Mouse (Mus musculus) retina, adult 2 months (tissue): ENCODE results near the gene Scaf8.
"Not testable (repeated sequence)": the region's sequence is repeated elsewhere in the genome, so short reads cannot be mapped to it uniquely, and the experiment has no call there.

ENCODE experiments used
- DNase-seq: peaks from one replicate; pipeline ENCODE4 v3.0.0-alpha.2; 2012; ENCODE audit warnings: low read depth, low spot score

Gene Scaf8

GRCm38 (mm10) chr17:3114720-3115379 is at the start of gene Scaf8:
Gene Scaf8, plus strand, starts transcription at chr17:3114972.
- peak; percentile 84 for DNase-seq

- no peak for DNase-seq
Observed at GRCm38 (mm10) chr17:3075166-3075872, 39.5 kb upstream of the Scaf8 start.

- DNase-seq: no peak
Observed at GRCm38 (mm10) chr17:3075873-3076245, 38.9 kb upstream of the Scaf8 start.

- not testable (repeated sequence) for DNase-seq
Observed at GRCm38 (mm10) chr17:3077936-3078335, 36.8 kb upstream of the Scaf8 start.

GRCm38 (mm10) chr17:3080587-3081349 is 34.0 kb upstream of the Scaf8 start:
- DNase-seq: not testable (repeated sequence)

GRCm38 (mm10) chr17:3081512-3082100 is 33.2 kb upstream of the Scaf8 start:
- not testable (repeated sequence) for DNase-seq

GRCm38 (mm10) chr17:3082125-3082755 is 32.5 kb upstream of the Scaf8 start:
- DNase-seq: not testable (repeated sequence)

- not testable (repeated sequence) for DNase-seq
Observed at GRCm38 (mm10) chr17:3082756-3083749, 31.7 kb upstream of the Scaf8 start.

- DNase-seq: peak; percentile 82
Observed at GRCm38 (mm10) chr17:3083886-3084550, 30.8 kb upstream of the Scaf8 start.

- no peak for DNase-seq
Observed at GRCm38 (mm10) chr17:3084551-3084930, 30.2 kb upstream of the Scaf8 start.

- no peak for DNase-seq
Observed at GRCm38 (mm10) chr17:3085152-3085551, 29.6 kb upstream of the Scaf8 start.

GRCm38 (mm10) chr17:3092682-3093081 is 22.1 kb upstream of the Scaf8 start:
- no peak for DNase-seq

- DNase-seq: not testable (repeated sequence)
Observed at GRCm38 (mm10) chr17:3099273-3099672, 15.5 kb upstream of the Scaf8 start.

- no peak for DNase-seq
Observed at GRCm38 (mm10) chr17:3102336-3103165, 12.2 kb upstream of the Scaf8 start.

- no peak for DNase-seq
Observed at GRCm38 (mm10) chr17:3104154-3104931, 10.4 kb upstream of the Scaf8 start.

GRCm38 (mm10) chr17:3105022-3105421 is 9.8 kb upstream of the Scaf8 start:
- DNase-seq: no peak

GRCm38 (mm10) chr17:3113737-3114357 is 925 bp upstream of the Scaf8 start:
- DNase-seq: peak; percentile 30

- DNase-seq: no peak
Observed at GRCm38 (mm10) chr17:3114358-3114719, 433 bp upstream of the Scaf8 start.
